Mouse (Mus musculus) brain, embryonic 14.5 days (tissue): ENCODE measurements around the gene Fam240a. TPM values are rescaled to one million over a fixed set of nuclear protein-coding genes. Genes with fewer than 3 reads are reported as not detected.
A peak's percentile ranks its signal among the peaks of the same experiment; 100 is the strongest.

ENCODE experiments used
- DNase-seq: peaks from one replicate; pipeline ENCODE4 v3.0.0-alpha.2; 2011; ENCODE audit warnings: low read depth
- CTCF ChIP-seq: fragments of 200-500 bp; IDR thresholded peaks from 2 replicates; pipeline ENCODE4 v1.5.1; 2012; ENCODE audit warnings: inconsistent platforms, mild to moderate bottlenecking, moderate library complexity, borderline replicate concordance; ENCODE audit not compliant: insufficient read depth, insufficient read length; ENCODE audit errors: extremely low read depth
- POLR2A ChIP-seq: fragments of 200-500 bp; IDR thresholded peaks from 2 replicates; pipeline ENCODE4 v1.6.1; 2012; ENCODE audit warnings: mild to moderate bottlenecking, inconsistent platforms, borderline replicate concordance; ENCODE audit not compliant: poor library complexity, insufficient read depth, insufficient read length, severe bottlenecking; ENCODE audit errors: extremely low read depth
- polyA plus RNA-seq: library from polyadenylated mRNA; depleted of rRNA; stranded (reverse); fragments of >200 nt; gene quantifications from 2 replicates; pipeline ENCODE4 v1.2.3, GENCODE M21; 2012; rRNA removed

Fam240a gene
- polyA plus RNA-seq = not detected in 2 replicates

GRCm38 (mm10) chr9:110916786-110917185, at the start of gene Fam240a:
TSS of gene Fam240a (minus strand) at chr9:110916861.
- DNase-seq = no peak

GRCm38 (mm10) chr9:110965910-110966231, 49.2 kb upstream of the Fam240a start:
- DNase-seq = no peak
- TF ChIP-seq CTCF = no peak
- no peak for TF ChIP-seq POLR2A

More at GRCm38 (mm10) chr9:110916786-110917185, at the start of gene Fam240a:
- TF ChIP-seq CTCF = no peak

- DNase-seq = no peak
- TF ChIP-seq CTCF (no peak), POLR2A (no peak)
Measured at GRCm38 (mm10) chr9:110965062-110965909, 48.6 kb upstream of the Fam240a start.

DNA sequence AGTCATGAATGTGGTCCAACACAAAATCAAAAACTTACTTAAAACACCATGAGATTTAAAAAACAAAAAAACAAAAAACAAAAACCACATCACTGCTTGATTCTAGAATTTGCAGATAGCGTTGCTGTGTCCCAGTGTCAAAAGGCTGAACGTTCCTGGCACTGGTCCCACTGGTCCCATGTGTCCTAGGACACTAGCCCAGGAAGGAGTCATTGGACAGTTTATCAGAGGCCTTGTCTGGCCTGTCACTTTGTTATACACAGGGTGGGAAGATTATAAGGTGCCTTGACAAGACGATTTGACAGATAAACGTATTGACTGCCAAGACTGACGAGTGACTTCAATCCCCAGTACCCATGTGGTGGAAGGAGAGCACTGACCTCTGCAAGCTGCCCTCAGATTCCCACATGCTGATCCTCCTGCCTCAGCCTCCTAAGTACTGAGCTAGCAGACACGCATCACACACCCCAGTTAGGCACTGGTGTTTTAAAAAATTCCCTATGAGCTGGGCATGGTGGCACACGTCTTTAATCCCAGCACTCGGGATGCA, 47.0 kb upstream of the Fam240a start:
- no peak for TF ChIP-seq CTCF
- no peak for TF ChIP-seq POLR2A
- DNase-seq = no peak

DNA sequence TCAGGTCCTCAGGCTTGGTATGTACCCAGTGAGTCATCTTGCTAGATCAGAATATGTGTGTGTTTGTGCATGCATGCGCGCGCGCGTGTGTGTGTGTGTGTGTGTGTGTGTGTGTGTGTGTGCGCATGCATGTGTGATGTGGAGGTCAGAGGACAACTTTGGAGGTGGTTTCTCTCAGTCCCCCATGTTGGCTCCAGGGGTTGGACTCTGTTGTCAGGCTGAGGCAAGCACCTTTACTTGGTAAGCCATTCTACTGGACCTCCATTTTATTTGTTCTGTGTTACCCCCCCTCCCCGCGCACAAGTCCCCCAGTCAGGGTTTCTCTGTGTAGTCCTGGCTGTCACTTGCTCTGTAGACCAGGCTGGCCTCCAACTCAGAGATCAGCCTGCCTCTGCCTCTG, 44.7 kb upstream of the Fam240a start:
- no peak for TF ChIP-seq CTCF
- no peak for DNase-seq

DNA sequence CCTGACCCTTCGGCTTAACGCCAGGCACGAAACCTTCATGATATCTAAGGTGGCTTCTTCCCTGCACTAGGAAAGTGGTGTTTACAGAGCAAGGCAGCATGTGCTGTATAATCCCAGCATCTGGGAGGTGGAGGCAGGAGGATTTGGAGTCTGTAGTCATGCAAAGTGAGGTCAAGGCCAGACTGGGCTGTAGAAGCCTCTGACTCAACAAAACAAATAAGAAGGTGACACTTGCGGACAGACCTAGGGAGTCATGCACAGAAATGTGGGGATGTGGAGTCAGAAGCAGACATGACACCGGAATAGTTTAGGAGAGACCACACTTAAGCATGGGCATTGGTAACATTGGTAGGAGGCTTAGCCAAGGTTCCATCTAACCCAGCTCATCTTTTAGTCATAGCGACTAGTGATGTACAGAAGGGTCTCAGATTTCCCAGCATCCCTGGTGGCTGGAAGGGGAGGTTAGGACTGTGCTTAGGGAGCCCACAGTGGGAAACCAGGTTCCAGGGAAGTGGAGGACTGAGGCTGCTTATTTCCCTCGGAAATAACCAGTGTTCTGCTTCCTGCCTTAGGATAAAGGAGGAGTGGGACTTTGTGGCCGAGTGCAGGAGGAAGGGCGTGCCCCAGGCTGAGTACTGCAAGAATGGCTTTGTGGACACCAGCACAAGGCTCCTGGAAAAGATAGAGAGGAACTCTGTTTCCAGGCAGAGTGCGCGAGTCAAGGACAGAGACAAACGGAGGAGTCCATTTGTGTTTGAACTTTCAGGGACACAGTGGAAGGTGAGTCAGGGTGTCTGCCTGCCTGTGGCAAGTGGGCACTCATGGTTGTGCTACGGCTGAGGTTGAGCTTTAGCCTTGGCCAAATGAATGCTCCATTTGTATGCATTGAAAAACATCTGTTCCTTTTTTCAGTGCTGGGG, 43.8 kb upstream of the Fam240a start:
- DNase-seq = no peak
- TF ChIP-seq POLR2A (no peak), CTCF (no peak)

GRCm38 (mm10) chr9:110959669-110960068, 43.0 kb upstream of the Fam240a start:
- TF ChIP-seq CTCF (no peak), POLR2A (no peak)
- DNase-seq = no peak

DNA sequence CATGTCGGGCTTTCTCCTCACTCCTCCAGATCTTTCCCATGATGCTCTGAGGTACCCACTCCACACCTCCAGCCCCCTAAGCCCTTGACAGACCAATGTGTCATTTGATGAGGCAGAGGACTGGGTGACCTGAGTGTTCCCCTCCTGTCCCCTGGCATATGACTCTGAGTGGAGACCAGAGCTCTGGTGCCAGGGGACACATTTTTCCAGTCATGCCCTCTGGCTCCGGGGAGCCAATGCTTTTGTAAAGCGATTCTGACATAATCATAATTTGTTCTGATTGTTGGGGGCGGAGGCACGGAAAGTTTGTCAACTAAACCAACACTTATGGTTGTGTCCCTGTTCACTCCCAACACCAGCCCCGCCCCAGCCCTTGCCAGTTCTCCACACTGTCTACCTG, 39.3 kb upstream of the Fam240a start:
- TF ChIP-seq CTCF = no peak
- TF ChIP-seq POLR2A = no peak
- DNase-seq = no peak

DNA sequence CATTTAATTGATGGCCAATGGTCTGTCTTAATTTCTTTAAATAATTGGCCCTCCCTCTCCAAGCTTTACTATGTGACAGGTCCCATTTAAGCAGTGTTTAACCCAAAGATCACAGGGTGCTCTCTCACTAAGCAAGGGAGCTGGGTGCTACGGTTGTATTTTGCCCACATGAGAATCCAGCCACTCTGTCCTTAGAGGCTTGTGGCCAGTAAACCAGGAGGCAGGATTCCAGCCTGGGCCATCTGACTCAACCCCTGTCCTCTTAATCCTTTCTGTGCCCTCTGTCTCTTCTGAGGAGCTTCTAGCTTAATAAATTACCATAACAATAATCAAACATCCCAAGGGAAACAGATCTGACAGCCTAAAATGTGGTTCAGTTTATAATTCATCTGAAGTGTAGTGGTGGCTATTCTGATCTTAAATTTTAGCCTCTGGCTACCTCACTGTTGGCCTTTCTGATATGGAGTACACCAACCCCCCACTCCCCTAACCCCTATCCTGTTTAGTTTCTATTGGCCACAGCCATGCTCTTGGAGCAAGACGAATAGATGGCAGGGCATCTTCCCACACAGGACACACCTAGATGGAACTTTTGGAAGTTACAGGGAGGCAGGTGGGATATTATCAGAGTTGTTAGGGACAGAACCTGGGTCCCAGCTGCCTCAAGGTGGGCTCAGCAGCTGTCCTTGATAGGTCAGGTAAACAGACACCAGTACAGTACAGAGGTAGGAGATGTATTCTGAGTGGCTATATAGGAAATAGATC, 38.2 kb upstream of the Fam240a start:
- DNase-seq = no peak
- TF ChIP-seq CTCF (no peak), POLR2A (no peak)

DNA sequence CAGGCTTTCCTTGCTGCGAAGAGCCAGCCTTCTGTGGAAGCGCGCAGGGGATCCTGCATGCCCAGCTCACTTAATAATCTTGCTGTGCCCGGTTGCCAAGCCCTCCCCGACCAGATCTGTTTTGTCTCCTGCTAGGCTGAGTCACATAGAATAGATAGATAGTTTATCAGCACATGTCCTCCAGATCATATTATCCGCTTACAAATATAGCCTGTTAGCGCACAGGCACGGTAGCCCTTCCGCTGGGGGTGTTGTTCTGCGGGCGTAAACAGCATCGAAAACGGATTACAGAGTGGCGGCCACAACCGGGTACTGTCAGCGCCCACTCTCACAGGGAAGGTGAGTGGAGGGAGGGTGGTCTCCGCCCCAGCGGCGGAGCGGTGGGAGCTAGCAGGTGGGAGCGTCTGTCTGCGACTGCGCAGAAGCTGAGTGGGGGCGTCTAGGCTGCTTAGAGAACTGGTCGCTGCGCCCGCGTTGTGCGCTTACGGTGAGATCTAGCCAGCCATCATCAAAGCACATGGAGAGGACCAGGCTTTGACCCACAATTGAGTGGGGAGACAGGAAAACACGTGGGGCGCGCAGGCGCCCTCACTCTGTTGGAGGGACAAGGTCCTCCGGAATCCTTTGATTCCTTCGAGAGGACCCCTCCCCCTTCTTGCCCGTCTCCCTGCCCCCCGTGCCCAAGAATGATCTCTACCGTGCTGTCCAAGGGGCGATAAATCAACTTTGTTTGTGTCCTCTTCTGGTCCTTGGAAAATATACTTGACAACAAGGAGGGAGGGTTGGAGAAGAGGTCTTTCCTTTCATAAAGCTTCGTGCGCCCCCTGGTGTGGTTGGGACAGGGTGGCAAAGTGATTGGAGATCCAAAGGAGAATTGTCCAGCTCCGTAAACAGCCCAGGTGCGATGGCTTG, 37.1 kb upstream of the Fam240a start:
- TF ChIP-seq POLR2A = no peak
- peak; percentile 74 for TF ChIP-seq CTCF
- DNase-seq = peak; percentile 87

DNA sequence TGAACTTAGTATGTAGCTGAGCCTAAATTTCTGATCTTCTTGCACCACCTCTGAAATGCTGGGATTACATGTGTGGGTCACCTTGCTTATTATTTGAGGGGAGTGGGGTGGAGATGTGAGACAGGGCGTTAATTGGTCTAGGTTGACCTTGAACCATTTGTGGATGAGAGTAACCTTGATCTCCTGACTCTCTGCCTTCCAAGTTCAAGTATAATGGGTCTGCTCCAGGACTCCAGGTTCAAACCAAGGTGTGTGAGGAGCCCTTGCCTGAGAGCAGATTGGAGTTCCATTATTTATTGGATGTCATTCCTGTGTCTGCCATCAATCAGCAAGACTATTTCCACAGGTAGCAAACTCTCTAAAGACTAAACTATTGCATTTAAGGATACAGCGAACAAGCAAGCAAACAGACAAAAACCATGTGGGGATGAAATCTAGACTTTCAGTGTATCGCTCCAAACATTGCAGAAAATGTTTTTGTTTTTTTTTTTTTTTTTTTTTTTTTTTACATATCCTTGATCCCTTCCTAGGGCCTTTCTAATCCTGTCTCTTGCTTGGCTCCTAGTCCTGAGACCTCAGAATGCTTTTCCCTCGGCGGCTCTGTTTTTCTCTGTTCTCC, 36.4 kb upstream of the Fam240a start:
- DNase-seq = no peak
- TF ChIP-seq POLR2A (no peak), CTCF (no peak)
